Mouse (Mus musculus) Patski (cell line): ENCODE results near the gene Rbm15b. TPM values are rescaled to one million over a fixed set of nuclear protein-coding genes. Genes with fewer than 3 reads are reported as not detected.

ENCODE experiments used
- ATAC-seq: fragments of 100-300 bp; one replicate; pipeline ENCODE4 v1.8.0; 2021
- CTCF ChIA-PET: fragments of 350-600 bp; sonication (Branson Sonifier 250); formaldehyde crosslinking; loops from one replicate; lab custom pipeline; 2022; ENCODE audit warnings: inconsistent platforms; lab: Charles Lee
- POLR2A ChIA-PET: fragments of 350-600 bp; sonication (Branson Sonifier 250); formaldehyde crosslinking; loops from one replicate; lab custom pipeline; 2022; ENCODE audit warnings: antibody characterized with exemption, inconsistent platforms; lab: Charles Lee
- DNase-seq: peaks from one replicate; pipeline ENCODE4 v3.0.0-alpha.2; 2011; ENCODE audit warnings: low read depth, low spot score
- H3K27me3 ChIP-seq: fragments of 371-371 bp; one replicate; pipeline ENCODE4 v1.5.1; 2021
- CTCF ChIP-seq: fragments of 100-300 bp; IDR thresholded peaks from one replicate; pipeline ENCODE4 v1.5.1; 2021
- in situ Hi-C: fragments of 300-500 bp; cut with MboI; formaldehyde crosslinking; loops from 3 replicates; pipeline ENCODE4 v1.11.1; 2018; ENCODE audit warnings: low pct_unique_long_range_greater_than_20kb, mixed read lengths
- polyA plus RNA-seq: library from polyadenylated mRNA; unstranded; gene quantifications from one replicate; pipeline ENCODE4 v1.2.3, GENCODE M21; 2021

The Rbm15b gene
- polyA plus RNA-seq, 1 experiment from 2014 or later, result 45.3 TPM

DNA sequence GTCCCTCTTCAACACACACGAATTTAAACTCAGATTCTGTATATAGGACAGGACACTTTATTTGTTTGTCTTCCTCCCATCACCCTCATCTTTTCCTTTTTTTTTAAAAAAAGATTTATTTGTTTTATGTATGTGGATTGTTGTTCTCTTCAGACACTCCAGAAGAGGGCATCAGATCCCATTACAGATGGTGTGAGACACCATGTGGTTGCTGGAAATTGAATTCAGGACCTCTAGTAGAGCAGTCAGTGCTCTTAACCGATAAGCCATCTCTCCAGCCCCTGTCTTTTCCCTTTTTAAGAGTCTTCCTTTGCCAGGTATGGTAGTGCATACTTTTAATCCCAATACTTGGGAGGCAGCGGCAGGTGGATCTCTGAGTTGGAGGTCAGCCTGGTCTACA, 30.6 kb downstream of the Rbm15b start:
- ATAC-seq (no peak), DNase-seq (no peak)
- ChIA-PET POLR2A (no interaction called here), CTCF (no interaction called here)
- no peaks in the 10 kb centered on the region for H3K27me3 ChIP-seq
- in situ Hi-C loops, result no loop called here
- no peak for TF ChIP-seq CTCF

DNA sequence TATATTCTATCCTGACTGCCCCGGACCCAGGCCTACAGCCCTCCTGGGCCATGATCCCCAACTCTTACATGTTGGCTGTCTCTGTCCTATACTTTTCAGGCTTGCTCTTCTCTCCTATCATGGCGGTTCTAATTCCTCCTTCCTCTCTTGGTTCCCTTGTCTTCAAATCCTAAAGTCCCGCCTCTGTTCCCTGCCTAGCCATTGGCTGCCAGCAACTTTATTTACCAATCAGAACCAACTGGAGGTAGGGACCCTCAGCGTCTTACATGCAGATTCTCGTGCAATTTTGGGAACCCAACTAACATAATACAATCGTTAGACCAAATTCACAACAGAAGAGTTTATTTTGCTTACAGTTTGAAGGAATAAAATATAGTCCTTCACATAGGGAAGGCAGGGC, 44.4 kb downstream of the Rbm15b start:
- no peak for DNase-seq
- in situ Hi-C loops, result no loop called here
- H3K27me3 ChIP-seq, result no peaks in the 10 kb centered on the region
- CTCF ChIA-PET, result no interaction called here
- no peak for ATAC-seq
- POLR2A ChIA-PET, result no interaction called here
- TF ChIP-seq CTCF, result no peak

DNA sequence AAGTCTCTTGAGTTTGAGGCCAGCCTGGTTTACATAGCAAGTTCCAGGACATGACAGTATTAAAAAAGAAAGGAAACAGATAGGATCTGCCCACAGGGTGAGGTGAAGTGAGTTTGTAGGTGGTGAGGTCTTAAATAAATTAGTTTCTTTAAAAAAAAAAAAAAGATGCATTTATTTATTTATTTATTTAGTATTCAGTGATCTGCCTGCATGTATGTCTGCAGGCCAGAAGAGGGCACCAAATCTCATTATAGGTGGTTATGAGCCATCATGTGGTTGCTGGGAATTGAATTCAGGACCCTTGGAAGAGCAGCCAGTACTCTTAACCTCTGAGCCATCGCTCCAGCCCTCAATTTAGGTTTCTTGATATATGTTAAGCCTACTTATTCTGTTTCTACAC, 46.7 kb downstream of the Rbm15b start:
- no peak for DNase-seq
- POLR2A ChIA-PET, result no interaction called here
- peak; percentile 39 for TF ChIP-seq CTCF
- no peaks in the 10 kb centered on the region for H3K27me3 ChIP-seq
- CTCF ChIA-PET, result no interaction called here
- in situ Hi-C loops, result no loop called here
- ATAC-seq, result no peak

Other genes starting within 250 kb of the Rbm15b start
- not detected for gene Grm2, start 231.3 kb downstream of the Rbm15b start, polyA plus RNA-seq
- 162 TPM for gene Tex264, start 201.5 kb downstream of the Rbm15b start, polyA plus RNA-seq
- 13.1 TPM for gene Rad54l2, start 98.2 kb downstream of the Rbm15b start, polyA plus RNA-seq
- 30.8 TPM for gene Dcaf1, start 65.6 kb downstream of the Rbm15b start, polyA plus RNA-seq
- gene Manf, start 4.6 kb upstream of the Rbm15b start, polyA plus RNA-seq, result 319 TPM